Mouse (Mus musculus): ENCODE data around the gene Tgm6.

Gene Tgm6

DNA sequence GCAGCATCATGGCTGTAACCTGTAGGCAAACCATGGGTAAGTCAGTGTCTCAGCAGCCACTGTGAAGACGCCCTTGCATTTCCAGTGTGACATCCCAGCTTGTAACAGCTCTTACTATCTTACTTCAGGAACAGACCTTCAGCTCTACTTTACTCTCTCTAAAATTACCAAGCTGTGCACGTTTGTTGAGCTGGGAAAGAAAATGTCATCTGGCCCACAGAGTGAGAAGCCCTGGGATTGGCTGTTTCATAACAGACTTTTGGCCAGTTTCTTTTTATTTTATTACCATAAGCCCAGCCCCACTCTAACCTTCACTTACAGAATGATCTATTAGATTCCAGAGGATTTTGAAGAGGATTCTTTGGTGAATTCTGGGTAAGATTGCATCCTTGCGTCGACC is at the start of gene Tgm6:
TSS of gene Tgm6 (plus strand) at position 301 of the 400 bp plus-strand sequence.
- no peak for DNase-seq

DNA sequence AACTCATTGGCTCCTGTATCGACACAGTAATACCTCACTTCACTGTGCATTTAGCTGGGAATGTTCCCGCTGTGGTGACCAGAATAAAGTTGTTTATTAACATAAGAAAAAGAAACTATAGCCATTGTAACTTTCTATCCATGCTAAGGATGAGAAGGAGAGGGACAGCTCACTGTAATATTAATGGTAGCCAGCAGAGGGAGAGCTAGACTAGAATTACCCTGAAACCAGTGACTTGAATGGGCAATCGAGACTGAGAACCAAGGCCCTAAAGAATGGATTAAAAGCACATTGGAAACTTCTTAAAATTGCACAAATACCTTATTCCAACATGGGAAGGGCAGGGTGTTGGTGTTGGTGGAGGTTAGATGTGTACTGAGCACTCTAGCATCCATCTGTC is 44.0 kb upstream of the Tgm6 start:
- DNase-seq: no peak

DNA sequence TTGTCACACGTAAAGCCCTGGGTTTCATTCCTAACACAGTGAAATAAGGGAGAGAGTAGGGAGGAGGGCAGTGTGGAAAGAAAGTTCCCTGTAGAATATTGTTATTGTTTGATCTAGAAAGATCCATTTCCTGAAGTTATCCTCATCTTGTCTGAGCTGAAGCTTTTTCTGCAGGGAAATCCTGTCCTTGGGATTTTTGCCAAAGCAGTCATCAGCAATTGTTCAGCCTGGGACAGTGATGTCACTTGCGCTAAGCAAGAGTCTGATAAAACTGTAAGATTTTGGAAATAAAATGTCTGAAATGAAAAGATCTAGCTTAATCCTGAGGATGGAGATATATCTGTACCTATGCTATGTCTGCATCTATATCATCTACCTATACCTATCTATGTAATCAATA is 41.8 kb upstream of the Tgm6 start:
- DNase-seq: no peak

DNA sequence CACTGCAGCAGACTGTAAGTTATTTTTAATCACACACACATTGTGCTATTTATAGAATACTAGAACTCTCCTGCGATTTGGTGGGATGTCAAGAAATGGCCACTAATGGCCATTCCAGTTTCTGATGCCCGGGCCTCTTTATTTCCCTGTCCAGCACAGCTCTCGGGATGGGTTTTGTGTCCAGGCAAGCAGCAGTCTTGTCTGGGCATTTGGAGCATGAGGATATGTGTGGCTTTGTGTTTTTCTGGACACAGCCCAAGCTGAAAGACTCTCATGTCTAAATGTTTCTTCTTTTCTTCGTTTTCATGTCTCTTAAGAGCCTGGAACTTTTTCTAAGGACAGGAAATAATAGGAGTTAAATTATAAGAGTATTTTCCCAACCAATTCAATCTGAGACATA is 588 bp downstream of the Tgm6 start:
- no peak for DNase-seq

DNA sequence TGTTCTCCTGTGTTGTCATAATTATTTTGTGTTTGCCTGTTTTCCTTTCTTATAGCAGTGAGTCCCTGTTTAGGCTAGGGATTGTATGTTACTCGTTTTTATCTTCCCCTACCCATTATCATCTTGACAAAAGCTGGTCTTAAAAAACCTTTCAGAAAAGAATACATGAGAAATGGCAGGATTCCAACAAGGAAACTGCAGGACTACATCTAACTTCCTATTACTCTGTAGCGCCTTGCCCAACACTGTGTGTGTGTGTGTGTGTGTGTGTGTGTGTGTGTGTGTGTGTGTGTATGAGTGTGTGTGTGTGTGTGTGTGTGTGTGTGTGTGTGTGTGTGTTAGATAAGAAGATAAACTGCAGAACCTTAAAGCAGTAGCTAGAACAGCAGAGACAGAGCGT is 1.2 kb downstream of the Tgm6 start:
- DNase-seq: no peak

DNA sequence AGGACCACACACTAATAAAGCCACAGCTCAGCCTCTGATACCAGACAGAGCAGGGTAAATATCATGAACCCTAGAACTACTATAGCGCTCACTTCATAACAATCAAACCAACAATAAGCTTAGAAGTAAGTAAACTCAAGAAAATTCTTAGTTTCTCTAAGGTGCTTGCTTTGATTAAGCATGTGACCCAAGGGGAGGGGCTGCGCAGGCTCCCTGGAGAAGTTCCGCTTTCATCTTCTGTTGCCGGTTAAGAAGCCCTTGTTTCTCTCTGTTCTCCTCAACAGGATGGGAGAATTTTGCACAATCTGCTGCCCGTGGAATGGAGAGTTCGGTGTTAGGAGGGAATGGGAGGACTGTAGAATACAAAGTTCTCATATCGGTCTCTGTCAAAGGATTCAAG is 6.4 kb downstream of the Tgm6 start:
- DNase-seq: no peak

DNA sequence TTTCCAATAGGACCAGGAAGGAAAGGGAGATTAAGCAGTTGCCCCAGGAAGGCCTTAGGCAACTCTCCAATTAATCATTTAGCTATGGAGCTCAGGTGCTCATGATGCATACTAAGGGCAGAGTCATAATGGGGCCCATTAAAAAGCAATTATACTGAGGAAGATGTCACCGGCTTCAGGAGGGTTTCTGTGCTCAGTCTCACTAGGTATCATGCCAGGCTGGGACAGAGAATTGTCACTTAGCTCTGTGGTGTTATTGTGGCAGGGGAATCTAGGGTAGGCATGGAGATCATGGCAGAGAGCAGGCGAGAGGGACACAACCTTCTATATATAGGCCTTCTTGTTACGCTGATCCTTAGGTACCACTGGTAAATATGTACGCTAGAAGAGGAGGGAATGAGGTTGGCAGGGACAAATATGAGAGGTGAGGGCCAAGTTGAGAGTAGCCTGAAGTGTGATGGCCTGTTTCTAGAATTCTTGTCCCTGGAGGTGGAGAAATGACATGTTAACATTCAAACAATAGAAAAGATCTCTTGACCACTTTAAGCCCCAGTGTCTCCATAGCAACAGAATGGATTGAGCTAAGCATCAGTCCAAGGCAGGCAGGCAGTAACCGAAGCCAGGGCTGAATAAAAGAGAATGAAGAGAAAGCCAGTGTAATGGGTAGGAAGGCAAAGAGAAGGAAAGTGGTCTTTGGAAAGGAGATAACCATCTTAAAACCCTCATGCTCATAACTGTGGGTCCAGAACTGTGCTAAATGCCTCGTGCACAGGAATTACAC is 13.3 kb downstream of the Tgm6 start:
- DNase-seq: no peak

DNA sequence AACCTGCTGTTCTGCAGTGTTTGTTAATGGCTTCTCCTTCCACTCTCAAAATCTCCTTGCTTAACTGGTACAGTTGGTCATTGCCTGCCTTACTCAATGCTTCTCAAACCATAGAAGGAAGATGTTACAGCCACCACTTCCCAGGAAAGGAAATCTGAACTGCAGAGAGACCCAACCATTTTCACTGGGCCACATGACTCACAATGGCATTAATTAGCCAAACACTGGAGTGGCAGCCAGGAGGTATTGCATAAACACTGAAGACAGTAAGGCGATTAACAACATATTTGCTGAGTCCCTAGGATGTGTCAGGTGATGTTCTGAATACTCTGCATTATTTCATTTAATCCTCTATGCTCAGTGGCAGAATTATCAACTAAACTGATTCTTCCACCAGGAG is 13.9 kb downstream of the Tgm6 start:
- no peak for DNase-seq

DNA sequence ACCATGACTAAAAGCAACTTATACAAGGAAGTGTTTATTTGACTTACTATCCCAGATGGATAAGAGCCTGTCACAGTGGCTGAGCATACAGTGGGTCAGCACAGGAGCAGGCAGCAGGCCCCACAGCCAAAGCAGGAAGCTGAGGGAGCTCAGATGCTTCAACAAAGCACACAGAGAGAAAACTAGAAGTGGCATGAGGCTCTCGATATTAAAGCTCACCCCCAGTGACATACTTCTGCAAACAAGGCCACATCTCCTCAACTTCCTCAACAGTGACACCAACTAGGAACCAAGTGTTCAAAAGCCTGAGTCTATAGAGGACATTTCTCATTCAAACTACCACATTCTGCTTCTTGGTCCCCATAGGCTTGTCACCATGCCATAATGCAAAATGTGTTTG is 17.5 kb downstream of the Tgm6 start:
- DNase-seq: no peak

DNA sequence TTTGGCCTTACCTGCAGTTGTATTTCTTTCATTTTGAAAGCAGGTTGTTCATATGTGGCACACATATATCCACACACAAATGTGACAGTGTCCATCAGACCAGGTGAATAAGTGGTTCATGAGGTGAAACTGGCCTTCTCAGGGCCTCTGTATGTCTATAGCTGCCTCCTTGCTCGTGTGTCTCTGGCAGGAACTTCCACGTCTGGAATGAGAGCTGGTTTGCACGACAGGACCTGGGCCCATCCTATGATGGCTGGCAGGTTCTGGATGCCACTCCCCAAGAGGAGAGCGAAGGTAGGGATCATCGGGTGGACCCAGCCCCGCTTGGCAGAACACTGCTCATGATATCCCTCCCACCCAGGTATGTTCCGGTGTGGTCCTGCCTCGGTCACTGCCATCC is 30.8 kb downstream of the Tgm6 start:
- DNase-seq: no peak

DNA sequence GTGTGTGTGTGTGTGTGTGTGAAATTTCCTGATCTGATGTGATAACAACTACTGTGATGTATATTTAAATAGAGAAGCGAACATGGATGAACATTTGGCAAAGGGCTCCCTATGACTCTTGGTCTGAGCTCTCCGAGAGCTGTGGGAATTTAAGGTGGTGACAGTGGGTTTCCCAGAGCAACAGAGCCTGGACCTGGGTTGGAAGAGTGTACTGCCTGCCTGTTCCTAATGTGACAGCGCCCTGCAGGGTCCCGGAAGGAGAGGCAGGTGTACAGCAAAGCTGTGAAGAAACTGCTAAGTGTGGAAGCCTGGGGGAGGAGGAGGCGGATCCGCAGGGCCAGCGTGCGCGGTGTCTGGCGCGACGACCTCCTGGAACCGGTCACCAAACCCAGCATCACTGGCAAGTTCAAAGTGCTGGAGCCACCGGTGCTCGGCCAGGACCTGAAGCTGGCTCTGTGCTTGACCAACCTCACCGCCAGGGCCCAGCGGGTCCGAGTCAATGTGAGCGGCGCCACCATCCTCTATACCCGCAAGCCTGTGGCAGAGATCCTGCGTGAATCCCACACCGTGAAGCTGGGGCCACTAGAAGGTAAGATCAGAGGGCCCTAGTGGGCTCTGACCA is 32.6 kb downstream of the Tgm6 start:
- DNase-seq: no peak

DNA sequence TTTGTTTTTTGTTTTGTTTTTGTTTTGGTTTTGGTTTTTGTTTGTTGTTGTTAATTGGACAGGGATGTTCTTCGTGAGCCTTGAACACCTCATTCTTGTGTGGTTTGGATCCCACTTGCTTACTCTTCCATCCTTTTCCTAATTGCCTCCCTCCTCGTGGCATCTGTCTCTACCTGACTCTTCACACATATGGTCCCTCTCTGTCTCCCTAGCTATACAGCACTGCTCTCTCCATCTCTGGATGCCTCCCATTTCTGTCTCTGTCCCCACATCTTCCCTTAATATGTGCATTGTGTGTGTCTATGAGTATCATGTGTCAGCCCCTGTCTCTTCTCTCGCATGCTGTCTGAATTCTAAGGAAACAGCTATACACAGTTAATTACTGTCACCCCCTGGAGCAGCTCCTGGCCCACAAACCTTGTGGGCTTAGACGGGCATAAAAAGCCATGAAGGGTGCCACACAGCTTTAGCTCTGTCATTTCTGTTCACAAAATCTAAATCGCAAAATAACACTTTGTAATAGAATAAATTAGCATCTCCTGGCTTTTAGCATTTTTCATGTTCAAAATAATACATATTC is 34.0 kb downstream of the Tgm6 start:
- no peak for DNase-seq

DNA sequence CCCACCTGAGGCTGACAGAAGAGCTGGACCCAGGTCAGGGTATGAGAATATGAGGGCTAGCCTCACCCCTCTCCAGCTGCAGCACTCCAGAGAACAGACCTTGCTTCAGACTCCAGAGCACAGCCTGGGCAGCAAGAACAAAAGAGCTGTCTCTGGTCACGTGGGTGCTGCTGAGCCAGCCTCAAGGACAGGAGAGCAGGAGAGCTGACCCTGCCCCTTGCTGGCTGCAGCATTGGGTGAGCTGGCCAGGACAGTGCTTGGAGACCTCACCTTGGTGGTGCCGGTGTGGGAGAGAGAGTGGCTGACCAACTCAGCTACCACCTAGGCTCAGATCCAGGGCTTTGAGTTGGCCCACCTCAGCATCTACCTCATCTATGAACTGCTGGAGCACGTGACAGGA is 43.0 kb downstream of the Tgm6 start:
- DNase-seq: no peak

DNA sequence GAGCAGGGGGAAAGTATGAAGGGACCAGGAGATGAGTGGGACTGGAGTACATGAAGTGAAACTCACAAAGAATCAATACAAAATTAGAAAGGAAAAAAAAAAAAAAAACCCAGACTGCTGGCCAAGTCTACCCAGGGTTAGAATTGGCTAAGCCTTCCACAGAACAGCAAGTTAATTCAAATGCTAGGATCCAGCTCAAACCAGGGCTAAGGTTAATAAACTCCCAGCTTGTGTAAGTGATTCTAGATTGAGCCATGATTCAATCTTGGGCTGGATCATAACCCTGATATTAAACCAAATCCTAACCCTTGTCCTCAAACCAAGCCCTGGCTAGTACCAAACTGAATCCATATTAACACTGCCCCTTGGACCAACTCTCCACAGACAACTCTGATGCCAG is 43.6 kb downstream of the Tgm6 start:
- DNase-seq: no peak

DNA sequence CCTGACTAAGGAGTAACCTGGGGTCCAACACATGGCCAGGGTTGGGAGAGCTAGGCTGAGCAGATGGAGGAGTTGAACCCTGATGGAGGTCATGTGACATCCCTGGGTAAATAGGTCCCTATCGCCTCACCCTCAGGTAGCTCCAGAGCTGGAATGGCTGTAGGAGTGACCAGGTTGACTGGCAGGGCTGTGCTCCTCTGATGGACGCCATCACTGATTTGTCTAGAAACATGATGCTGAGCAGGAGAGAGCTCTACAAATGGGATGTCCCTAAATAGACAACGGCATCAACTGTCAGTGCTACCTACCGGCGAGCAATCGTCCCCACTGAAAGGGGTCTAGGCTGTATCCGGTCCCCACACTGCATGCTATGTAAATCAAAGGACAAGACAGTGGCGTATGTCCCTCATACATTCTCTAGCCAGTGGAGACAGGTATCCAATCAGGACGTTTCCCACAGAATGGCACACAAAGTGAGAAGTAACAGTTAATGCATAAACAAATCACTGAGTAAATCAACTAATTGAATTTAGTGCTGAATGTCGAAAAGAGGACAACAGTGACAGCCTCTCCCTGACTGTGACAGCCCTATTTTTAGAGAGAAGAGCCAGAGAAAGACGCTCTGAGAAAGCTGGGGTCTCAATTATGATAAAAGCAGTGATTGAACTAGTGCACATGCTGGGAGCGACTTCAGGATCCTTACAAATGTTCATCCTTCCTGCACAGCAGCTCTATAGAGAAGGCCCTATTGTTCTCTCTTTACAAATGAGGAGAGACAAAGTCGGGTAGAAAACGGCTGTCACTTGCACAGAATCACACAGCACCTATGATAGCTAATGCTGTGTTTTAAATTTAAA is 45.2 kb downstream of the Tgm6 start:
- no peak for DNase-seq

DNA sequence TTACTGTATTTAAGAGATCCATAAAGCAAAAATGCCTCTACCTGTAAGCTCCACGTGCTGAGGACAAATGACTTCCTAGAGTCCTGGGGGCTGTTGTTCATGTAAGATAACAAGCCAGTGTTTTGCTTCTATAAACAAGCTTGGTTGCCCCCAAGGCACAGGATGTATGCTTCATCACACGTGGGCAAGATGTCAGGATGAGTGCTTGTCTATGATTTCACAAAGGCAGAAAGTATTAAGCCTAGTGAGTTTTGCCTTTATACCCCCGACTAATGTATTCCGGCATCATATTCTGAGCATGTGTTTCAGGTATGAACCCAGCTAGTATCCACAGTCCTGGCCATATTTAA is 45.8 kb downstream of the Tgm6 start:
- DNase-seq: no peak

DNA sequence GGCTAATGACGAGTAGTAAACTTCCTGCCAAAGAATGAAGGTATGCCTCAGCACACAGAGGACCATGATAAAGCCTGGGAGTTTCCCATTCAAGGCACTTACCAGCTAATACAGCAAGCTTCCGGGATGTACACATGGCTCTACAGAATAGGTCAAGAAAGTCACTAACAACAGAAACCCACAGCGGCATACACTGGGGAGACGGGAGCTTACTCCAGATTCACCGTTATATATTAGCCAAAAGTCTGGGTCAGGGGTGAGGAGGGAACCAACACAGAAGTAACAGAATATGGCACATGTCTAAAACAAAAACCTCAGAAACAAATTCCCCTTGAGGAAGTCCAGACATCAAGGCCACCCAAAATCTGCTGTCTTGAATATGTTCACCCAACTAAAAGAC is 50.5 kb downstream of the Tgm6 start:
- DNase-seq: no peak

DNA sequence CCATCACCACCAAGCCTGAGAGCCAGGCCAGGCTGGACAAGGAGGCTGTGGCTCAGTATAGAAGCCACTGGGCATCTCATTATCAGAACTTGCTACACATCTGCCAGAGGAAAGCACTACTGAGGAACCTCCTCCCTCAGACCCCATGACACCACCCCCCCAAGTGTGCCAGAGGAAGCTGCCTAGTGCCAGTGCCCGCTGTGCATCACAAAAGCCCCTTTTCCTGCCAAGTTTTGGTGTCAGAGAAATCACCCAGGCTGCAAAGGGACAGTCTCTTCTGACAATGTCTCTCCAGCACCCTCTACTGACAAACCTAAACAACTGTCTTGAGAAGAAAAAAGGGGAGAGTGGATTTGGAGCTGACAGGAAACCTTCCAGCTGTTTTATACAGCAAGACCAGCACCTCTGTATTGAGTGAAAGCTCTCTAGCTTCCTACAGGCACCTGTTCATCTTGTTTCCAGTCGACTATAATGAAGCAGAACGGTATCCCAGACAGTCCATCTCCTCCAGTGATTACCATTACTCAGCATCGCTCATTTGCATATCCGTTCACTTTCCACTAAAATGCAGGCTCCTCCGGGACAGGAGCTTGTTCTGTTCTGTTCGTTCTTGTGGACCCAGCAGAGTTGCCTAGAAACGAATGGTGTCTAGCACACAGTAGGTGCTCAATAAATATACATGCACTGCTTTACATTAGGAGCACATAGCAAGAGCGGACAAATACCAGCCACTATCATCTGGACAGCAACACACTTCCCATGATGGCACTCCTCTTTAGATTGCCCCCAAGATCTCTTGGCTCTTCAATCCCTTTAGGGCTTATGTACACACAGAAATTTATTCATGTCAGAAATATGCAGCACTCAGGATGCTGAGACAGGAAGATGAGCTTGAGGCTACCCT is 54.3 kb downstream of the Tgm6 start:
- peak in 1 of 2 experiments; percentile 6 for DNase-seq

DNA sequence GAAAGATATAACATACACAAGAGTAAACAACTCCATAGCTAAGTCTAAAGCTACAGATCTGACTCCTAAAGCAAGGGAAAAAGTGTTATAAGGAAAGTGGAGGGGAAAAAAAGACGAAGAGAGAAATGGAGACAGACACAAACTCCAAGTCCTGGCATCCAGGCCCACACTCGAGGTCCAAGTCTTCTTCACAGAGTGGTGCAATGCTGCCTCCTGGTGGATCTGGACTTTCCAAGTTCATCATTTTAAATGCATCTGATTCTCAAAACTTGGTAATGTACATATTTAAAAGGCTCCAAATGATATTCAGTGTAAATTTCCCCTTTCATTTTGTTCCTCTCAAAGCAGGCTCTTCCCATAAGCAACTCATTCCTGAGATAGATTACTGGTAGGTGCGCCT is 55.6 kb downstream of the Tgm6 start:
- no peak for DNase-seq

DNA sequence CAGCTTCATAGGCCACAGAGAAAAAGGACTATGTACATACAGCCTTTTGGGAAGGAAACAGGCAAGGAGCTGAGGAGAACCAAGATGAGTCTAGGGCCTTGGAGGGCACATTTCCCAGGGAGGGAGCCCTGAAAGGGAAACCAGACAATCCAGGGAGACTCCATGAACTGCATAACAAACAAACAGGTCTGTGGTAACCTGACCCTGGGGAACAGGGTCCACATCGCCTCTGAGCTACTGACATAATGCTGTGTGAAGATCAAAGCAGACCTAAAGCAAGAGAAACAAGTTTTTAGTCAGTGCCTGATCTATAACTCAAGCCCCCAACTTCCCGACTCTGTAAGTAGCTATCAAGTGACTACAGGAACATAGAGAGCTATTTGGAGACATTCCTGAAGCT is 59.5 kb downstream of the Tgm6 start:
- DNase-seq: no peak

DNA sequence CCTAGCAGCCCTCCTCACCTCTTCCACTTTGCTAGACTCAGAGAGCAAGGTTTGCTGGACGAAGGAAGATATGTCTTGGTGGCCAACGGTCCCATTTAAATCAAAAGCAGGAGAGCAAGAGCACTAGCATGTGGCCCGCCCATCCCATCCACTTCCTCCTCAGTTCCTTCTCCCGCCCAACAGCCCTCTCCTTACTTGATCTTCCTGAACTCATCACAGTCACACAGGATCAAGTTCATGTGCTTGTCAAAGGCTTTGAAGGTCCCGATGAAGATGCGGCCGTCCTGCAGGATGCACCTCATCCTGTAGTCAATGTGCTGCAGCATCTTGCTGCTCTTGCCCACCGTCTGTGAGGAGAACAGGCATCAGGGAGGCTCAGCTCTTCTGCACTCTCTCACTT is 64.6 kb downstream of the Tgm6 start:
- DNase-seq: no peak

DNA sequence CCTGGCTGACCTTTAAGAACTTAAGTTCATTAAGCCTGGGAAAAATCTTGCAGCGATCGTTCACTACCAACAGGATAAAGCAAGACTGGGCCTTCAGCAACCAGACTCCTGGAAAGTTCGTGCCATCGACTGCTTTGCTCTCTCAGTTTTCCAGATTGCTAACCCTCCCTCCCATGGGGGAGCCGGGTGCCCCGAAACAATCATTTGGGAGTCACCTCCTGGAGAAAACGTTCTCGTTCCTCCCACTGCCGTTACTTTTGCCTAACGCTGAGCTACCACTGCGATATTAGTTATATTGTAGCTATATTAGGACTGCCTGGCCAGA is 66.1 kb downstream of the Tgm6 start:
- DNase-seq: peak in 1 of 2 experiments; percentile 7

All from thymus, adult 18-20 months (tissue).